ENCODE assay signal across 8 mouse cellular contexts in genomic region chr3:89093175-89093574, GRCm38 (mm10). TPM values are rescaled to one million over a fixed set of nuclear protein-coding genes. Genes with fewer than 3 reads are reported as not detected.
DNase-seq lines count a peak whose midpoint lies in the region; ATAC-seq and TF ChIP-seq lines count a peak whose summit lies in the region.

Gene Rusc1 (minus strand): TSS chr3:89093311.

- peak within 1 kb of the TSS; percentile 100 for H3K4me2 ChIP-seq in heart, embryonic 13.5 days
- peak within 1 kb of the TSS; percentile 55 for H3K4me2 ChIP-seq in kidney, postnatal 0 days (ENCODE audit: low read length)
- peak within 1 kb of the TSS; percentile 100 for H3K4me2 ChIP-seq in liver, embryonic 11.5 days

- H3K9me3 ChIP-seq in forebrain, embryonic 10.5 days: no peaks in the 10 kb centered on the region
- H3K9me3 ChIP-seq in heart, embryonic 13.5 days: no peaks in the 10 kb centered on the region
- H3K9me3 ChIP-seq in kidney, postnatal 0 days (replicated peaks; ENCODE audit: low read length): no peaks in the 10 kb centered on the region
- no peaks in the 10 kb centered on the region for H3K9me3 ChIP-seq in liver, embryonic 11.5 days (ENCODE audit: control insufficient read depth, low read length)

- peaks cover 57% of the 10 kb centered on the region for H3K36me3 ChIP-seq in forebrain, embryonic 10.5 days (replicated peaks)
- H3K36me3 ChIP-seq in heart, embryonic 13.5 days: peaks cover 44% of the 10 kb centered on the region
- H3K36me3 ChIP-seq in kidney, postnatal 0 days (ENCODE audit: insufficient read depth, low read length): peaks cover 15% of the 10 kb centered on the region; the same call in 1 of the 2 replicates
- H3K36me3 ChIP-seq in liver, embryonic 11.5 days (ENCODE audit: control insufficient read depth, insufficient read depth, low read length): peaks cover 20% of the 10 kb centered on the region; the same call in 1 of the 2 replicates
- H3K36me3 ChIP-seq in splenic B cell, adult 2 months (ENCODE audit: control insufficient read depth, insufficient read depth, low read length, poor library complexity, severe bottlenecking): no peaks in the 10 kb centered on the region

- no peak for ATAC-seq in heart, embryonic 13.5 days (ENCODE audit: extremely low read depth, insufficient number of reproducible peaks, low FRiP score, low TSS enrichment)
- peak; percentile 27; the same call in 1 of the 2 replicates for ATAC-seq in kidney, postnatal 0 days (replicated peaks; ENCODE audit: low FRiP score, low read depth)
- peak; percentile 52 for ATAC-seq in liver, embryonic 11.5 days (replicated peaks; ENCODE audit: low FRiP score)

- peak within 1 kb of the TSS; percentile 71 for H3K4me3 ChIP-seq in forebrain, embryonic 10.5 days
- H3K4me3 ChIP-seq in heart, embryonic 13.5 days: peak within 1 kb of the TSS; percentile 73
- peak within 1 kb of the TSS; percentile 29 for H3K4me3 ChIP-seq in kidney, postnatal 0 days (replicated peaks; ENCODE audit: low read depth, low read length)
- H3K4me3 ChIP-seq in liver, embryonic 11.5 days (ENCODE audit: low read depth, low read length): peak within 1 kb of the TSS; percentile 73

- peak; percentile 74 for DNase-seq in CD4-positive helper T cell, adult 2 months (ENCODE audit: low read depth, low spot score)
- DNase-seq in brain, embryonic 14.5 days (ENCODE audit: low read depth): peak; percentile 97
- peak; percentile 76 for DNase-seq in forebrain, embryonic 10.5 days (ENCODE audit: extremely low spot score, low spot score)
- DNase-seq in kidney, postnatal 0 days (ENCODE audit: low spot score): peak; percentile 94
- peak; percentile 77 for DNase-seq in liver, embryonic 11.5 days (ENCODE audit: low spot score)
- peak; percentile 71 for DNase-seq in naive thymus-derived CD4-positive, alpha-beta T cell, adult 2 months (ENCODE audit: low read depth)
- peak; percentile 72 for DNase-seq in splenic B cell, adult 2 months (ENCODE audit: low read depth, low spot score)

- no peak for TF ChIP-seq CTCF in brain, embryonic 14.5 days (IDR thresholded peaks at IDR 0.05; ENCODE audit: borderline replicate concordance, extremely low read depth, insufficient read depth, insufficient read length)
- no peak for TF ChIP-seq CTCF in kidney, postnatal 0 days (IDR thresholded peaks at IDR 0.05; ENCODE audit: low read depth)

- H3K4me1 ChIP-seq in forebrain, embryonic 10.5 days: peaks cover 66% of the 10 kb centered on the region
- peaks cover 37% of the 10 kb centered on the region for H3K4me1 ChIP-seq in heart, embryonic 13.5 days
- peaks cover 12% of the 10 kb centered on the region for H3K4me1 ChIP-seq in kidney, postnatal 0 days (replicated peaks; ENCODE audit: insufficient read depth, low read length)
- H3K4me1 ChIP-seq in liver, embryonic 11.5 days (replicated peaks; ENCODE audit: control insufficient read depth, insufficient read depth, low read length): peaks cover 30% of the 10 kb centered on the region

- WGBS in forebrain, embryonic 10.5 days: 2% methylated on average over 18 of the region's 18 CpGs
- under 1% methylated on average over 18 of the region's 18 CpGs for WGBS in heart, embryonic 13.5 days
- WGBS in kidney, postnatal 0 days: 2% methylated on average over 18 of the region's 18 CpGs
- WGBS in liver, embryonic 11.5 days: 4% methylated on average over 18 of the region's 18 CpGs

- peaks cover 62% of the 10 kb centered on the region for H3K27me3 ChIP-seq in forebrain, embryonic 10.5 days (ENCODE audit: poor library complexity, severe bottlenecking)
- peaks cover 45% of the 10 kb centered on the region for H3K27me3 ChIP-seq in heart, embryonic 13.5 days (replicated peaks)
- peaks cover 3% of the 10 kb centered on the region; the same call in 1 of the 2 replicates for H3K27me3 ChIP-seq in kidney, postnatal 0 days (ENCODE audit: insufficient read depth, low read length)
- peaks cover 22% of the 10 kb centered on the region for H3K27me3 ChIP-seq in liver, embryonic 11.5 days (replicated peaks; ENCODE audit: control insufficient read depth, insufficient read depth, low read length)
- no peaks in the 10 kb centered on the region for H3K27me3 ChIP-seq in splenic B cell, adult 2 months (ENCODE audit: control insufficient read depth, insufficient read depth, low read length, poor library complexity, severe bottlenecking)

- peak within 1 kb of the TSS; percentile 89 for H3K27ac ChIP-seq in forebrain, embryonic 10.5 days
- H3K27ac ChIP-seq in heart, embryonic 13.5 days (replicated peaks): no peak within 1 kb of the TSS
- H3K27ac ChIP-seq in kidney, postnatal 0 days: no peak within 1 kb of the TSS
- H3K27ac ChIP-seq in liver, embryonic 11.5 days (ENCODE audit: low read depth, low read length): no peak within 1 kb of the TSS

- peak within 1 kb of the TSS; percentile 86 for H3K9ac ChIP-seq in heart, embryonic 13.5 days
- H3K9ac ChIP-seq in kidney, postnatal 0 days (ENCODE audit: low read depth, low read length): 0 out of 2 replicates have a peak within 1 kb of the TSS, but pooled peaks have one; percentile 40
- H3K9ac ChIP-seq in liver, embryonic 11.5 days (ENCODE audit: low read depth, low read length): peak within 1 kb of the TSS; percentile 39

- peak; percentile 55; the same call in 1 of the 2 replicates for TF ChIP-seq POLR2A in brain, embryonic 14.5 days (IDR thresholded peaks at IDR 0.05; ENCODE audit: borderline replicate concordance, extremely low read depth, insufficient read depth, insufficient read length, poor library complexity, severe bottlenecking)

RNA-seq across cellular contexts. Expression of gene Rusc1, which starts in this region (rescaled TPM):
- polyA plus RNA-seq in brain, embryonic 14.5 days (2012; rRNA removed): 131 and 149 TPM in 2 replicates
- 12.4 and 13.7 TPM in 2 replicates for polyA plus RNA-seq in forebrain, embryonic 10.5 days (2016; fragmentation: Nextera tagmentation; extraction: Ambion mirVana)
- polyA plus RNA-seq in heart, embryonic 13.5 days (2015; fragmentation: Nextera tagmentation; extraction: Ambion mirVana): 8.6 and 9.8 TPM in 2 replicates
- polyA plus RNA-seq in kidney, postnatal 0 days (2015; fragmentation: Nextera tagmentation; extraction: Ambion mirVana): 19.8 TPM in 2 replicates
- 11.3 and 11.7 TPM in 2 replicates for polyA plus RNA-seq in liver, embryonic 11.5 days (2014; fragmentation: Nextera tagmentation; extraction: Ambion mirVana)
